Mouse (Mus musculus): ENCODE measurements around the gene Ankrd54. TPM values are rescaled to one million over a fixed set of nuclear protein-coding genes. Genes with fewer than 3 reads are reported as not detected.

Ankrd54 gene
- 49.7 and 51.8 TPM in 2 replicates for polyA plus RNA-seq (2015; fragmentation: Nextera tagmentation; extraction: Ambion mirVana)

DNA sequence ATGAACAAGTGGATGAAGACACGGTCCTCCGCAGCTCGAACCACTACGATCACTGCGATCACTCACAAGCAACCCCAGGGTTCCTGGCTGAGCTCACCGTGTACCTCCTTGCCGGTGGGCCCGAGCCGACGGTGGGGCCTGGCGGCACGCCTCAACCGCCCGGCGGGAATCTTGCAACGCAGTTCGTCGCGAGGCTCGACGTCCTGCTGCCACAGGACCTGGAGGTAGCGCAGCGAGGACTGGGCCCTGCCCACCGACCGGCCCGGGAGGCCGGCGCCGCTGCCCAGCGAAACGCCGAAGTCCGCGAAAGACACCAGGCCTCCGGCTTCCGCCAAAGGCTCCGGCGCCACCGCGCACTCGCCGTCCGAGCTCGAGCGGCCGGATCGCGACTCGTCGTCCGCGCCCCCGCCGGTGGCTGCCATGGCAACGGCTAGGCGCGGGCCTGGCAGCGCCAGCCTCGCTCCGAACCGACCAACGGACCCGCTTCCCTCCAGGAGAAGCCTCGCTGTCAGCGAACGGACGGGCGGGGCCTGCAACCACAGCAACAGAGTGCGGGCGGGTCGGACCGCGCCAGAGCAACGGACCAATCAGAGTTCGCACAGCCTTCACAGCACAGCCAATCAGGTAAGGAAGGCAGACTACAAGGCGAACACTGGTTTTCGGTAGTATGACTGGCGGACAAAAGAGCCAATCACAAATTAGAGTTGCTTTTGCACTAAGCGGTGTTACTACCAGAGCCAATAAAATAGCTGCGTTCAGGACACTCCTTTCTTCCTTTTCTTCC is at the start of gene Ankrd54:
TSS of gene Ankrd54 (minus strand) at position 518 of the 784 bp plus-strand sequence.
- peak; percentile 99 for ATAC-seq (ENCODE audit: insufficient read depth, low FRiP score, low read depth)
- H3K4me2 ChIP-seq: peak within 1 kb of the TSS; percentile 81
- H3K9me3 ChIP-seq: no peaks in the 10 kb centered on the region
- H3K27ac ChIP-seq: peak within 1 kb of the TSS; percentile 72
- peaks cover 19% of the 10 kb centered on the region for H3K36me3 ChIP-seq
- WGBS: under 1% methylated on average over 80 of the region's 80 CpGs
- peak within 1 kb of the TSS; percentile 96 for H3K4me3 ChIP-seq (replicated peaks)
- H3K27me3 ChIP-seq (replicated peaks): no peaks in the 10 kb centered on the region
- H3K9ac ChIP-seq: peak within 1 kb of the TSS; percentile 79
- H3K4me1 ChIP-seq: peaks cover 32% of the 10 kb centered on the region

DNA sequence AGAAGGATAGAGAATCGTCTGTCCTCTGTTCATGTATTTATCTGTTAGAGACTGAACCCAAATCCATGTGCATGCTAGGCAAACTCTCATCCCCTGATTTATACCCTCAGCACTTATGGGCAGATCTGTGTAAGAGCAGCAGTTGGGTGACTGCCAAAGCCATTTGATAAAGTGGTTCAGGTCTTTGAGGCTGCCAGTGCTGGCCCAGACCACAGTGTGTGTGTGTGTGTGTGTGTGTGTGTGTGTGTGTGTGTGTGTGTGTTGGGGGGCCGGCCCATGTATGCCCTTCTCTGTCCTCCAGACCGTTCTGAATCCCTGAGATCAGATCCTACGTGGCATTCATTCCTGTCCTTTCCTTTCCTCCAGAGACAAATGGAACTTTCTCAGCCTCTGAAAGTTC is 49.1 kb upstream of the Ankrd54 start:
- Histone ChIP-seq H3K9me3 (no peaks in the 10 kb centered on the region), H3K4me2 (peak overlapping the region; percentile 95), H3K27me3 (replicated peaks) (no peaks in the 10 kb centered on the region), H3K4me1 (peaks cover 29% of the 10 kb centered on the region), H3K4me3 (replicated peaks) (peak overlapping the region; percentile 95; the same call in 1 of the 2 replicates), H3K9ac (no peak overlapping the region), H3K27ac (peak overlapping the region; percentile 23; the same call in 1 of the 2 replicates), H3K36me3 (0 out of 2 replicates have a peak, but pooled peaks cover 7% of the 10 kb centered on the region)
- ATAC-seq (ENCODE audit: insufficient read depth, low FRiP score, low read depth): no peak
- 41% methylated on average over 4 of the region's 4 CpGs for WGBS

DNA sequence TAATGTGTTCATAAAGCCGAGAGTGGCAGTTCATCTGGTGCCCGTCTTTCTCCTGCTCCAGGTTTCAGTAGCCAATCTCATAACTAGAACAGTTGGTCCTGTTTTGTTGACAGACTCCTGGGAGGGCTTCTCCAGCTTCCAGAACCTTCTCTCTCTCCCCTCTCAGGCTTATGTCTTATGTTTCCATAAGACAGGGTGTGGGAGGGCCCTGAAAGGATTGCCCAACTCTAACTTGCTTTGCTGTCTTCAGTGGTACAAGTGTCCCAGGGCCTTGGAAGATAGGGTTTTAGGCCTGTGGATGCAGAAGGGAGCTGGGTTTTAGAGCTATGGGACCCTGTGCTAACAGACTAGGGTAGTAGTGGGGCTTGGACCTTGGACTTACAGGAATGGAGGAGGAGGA is 47.8 kb upstream of the Ankrd54 start:
- 0 out of 2 replicates have a peak, but pooled peaks cover 7% of the 10 kb centered on the region for H3K36me3 ChIP-seq
- no peaks in the 10 kb centered on the region for H3K27me3 ChIP-seq (replicated peaks)
- H3K4me3 ChIP-seq (replicated peaks): peak overlapping the region; percentile 95
- peaks cover 29% of the 10 kb centered on the region for H3K4me1 ChIP-seq
- peak overlapping the region; percentile 19; the same call in 1 of the 2 replicates for H3K9ac ChIP-seq
- ATAC-seq (ENCODE audit: insufficient read depth, low FRiP score, low read depth): no peak
- no peaks in the 10 kb centered on the region for H3K9me3 ChIP-seq
- WGBS: 71% methylated on average over 2 of the region's 2 CpGs
- H3K27ac ChIP-seq: no peak overlapping the region; the same call in 1 of the 2 replicates
- H3K4me2 ChIP-seq: peak overlapping the region; percentile 95

DNA sequence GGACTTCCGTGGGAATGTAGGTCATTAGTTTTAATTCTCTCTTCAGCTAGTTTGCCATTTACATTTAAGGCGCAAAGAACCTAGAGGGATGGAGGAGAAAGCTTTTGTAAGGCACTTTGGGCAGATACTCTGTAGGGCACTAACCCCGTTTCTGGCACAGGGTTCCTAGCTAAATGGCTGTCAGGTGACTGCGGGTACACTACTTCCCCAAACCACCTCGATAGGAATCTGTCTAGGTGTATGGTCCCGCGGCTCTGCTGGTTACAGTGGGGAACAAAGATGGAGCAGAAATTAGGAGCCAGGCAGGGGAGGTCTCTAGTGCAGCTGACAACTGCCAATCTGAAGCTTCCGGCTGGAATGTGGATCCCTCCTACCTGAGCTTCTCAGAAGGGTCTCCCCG is 47.3 kb upstream of the Ankrd54 start:
- no peak for ATAC-seq (ENCODE audit: insufficient read depth, low FRiP score, low read depth)
- Histone ChIP-seq H3K9ac (peak overlapping the region; percentile 96), H3K27me3 (replicated peaks) (no peaks in the 10 kb centered on the region), H3K4me3 (replicated peaks) (peak overlapping the region; percentile 95), H3K27ac (peak overlapping the region; percentile 90), H3K4me2 (peak overlapping the region; percentile 95), H3K9me3 (no peaks in the 10 kb centered on the region), H3K4me1 (peaks cover 29% of the 10 kb centered on the region), H3K36me3 (0 out of 2 replicates have a peak, but pooled peaks cover 5% of the 10 kb centered on the region)
- 22% methylated on average over 9 of the region's 9 CpGs for WGBS

DNA sequence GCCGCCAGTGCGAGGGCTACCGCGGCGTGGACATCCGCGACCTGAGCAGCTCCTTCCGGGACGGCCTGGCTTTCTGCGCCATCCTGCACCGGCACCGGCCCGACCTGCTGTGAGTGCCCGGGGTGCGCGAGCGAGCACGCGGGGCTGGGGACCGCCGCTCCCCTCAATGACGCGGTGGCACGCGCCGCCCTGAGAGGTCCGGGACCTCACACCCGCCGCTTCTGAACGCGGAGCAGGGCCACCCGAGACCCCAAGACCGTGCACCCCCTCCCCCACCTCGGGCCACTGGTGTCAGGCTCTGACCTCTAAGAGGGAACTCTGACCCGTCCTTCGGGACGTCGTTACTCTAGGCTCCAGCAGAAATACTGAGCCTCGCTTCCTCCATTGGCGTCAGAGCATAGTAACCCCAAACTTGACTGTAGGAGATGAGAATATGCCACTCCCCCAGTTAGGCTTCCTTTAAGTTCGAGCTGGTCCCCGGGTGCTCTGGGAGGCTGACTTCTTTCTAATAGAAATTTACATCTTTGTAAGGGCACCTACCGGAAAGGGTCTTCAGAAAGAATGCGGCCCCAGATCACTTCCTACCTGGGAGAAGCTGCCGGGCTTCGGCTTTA is 46.7 kb upstream of the Ankrd54 start:
- Histone ChIP-seq H3K27me3 (replicated peaks) (no peaks in the 10 kb centered on the region), H3K9ac (peak overlapping the region; percentile 96), H3K4me2 (peak overlapping the region; percentile 95), H3K9me3 (no peaks in the 10 kb centered on the region), H3K4me1 (peaks cover 29% of the 10 kb centered on the region), H3K36me3 (no peaks in the 10 kb centered on the region), H3K4me3 (replicated peaks) (peak overlapping the region; percentile 95), H3K27ac (peak overlapping the region; percentile 90)
- under 1% methylated on average over 46 of the region's 46 CpGs for WGBS
- peak; percentile 51 for ATAC-seq (ENCODE audit: insufficient read depth, low FRiP score, low read depth)

DNA sequence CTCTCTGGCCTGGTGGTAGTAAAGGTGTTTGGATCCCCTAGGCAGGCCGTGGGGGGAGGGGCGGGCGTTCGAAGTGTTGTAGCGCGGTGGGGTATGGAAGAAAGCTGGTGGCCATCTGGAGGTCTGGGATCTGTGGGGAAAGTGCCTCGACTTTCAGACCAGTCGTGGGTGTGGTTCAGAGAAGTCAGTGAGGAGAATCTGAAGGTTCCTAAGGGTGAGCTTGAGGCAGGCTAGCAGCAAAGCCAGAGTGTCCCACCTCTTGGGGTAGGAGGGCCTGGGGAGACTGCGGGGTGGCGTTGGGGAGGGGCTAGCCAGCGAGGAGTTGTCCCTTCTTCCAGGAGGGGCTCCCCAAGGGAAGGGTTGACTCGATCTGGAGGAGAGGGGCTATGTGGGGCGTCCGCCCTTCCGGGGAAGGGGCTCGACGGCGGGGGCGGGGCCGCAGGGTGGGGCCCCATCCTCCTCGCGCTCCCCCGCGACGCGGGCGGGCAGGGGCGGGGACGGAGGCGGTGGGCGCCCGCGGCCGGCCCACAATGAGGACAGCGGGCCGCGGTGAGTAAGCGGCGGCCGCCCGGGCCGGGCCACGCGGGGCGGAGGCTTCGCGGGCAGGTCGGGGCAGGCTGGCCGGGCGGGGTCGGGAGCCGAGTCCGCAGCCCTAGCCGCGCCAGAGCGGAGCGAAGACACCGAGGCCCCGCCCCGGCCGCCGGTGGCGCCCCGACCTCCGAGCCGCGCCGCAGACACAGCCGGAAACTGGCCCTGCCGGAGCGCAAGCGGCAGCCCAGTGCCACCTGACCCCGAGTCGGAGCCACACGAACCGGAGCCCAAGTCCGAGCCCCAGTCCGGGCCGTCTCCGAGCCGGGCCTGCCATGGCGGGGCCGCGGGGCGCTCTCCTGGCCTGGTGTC is 46.0 kb upstream of the Ankrd54 start, which contains the start of gene Micall1:
TSS of gene Micall1 (plus strand) at position 478 of the 900 bp plus-strand sequence.
- Histone ChIP-seq H3K4me2 (peak within 1 kb of the TSS; percentile 95), H3K36me3 (no peaks in the 10 kb centered on the region), H3K27me3 (replicated peaks) (no peaks in the 10 kb centered on the region), H3K9me3 (no peaks in the 10 kb centered on the region), H3K9ac (peak within 1 kb of the TSS; percentile 96), H3K4me1 (peaks cover 29% of the 10 kb centered on the region), H3K27ac (peak within 1 kb of the TSS; percentile 90), H3K4me3 (replicated peaks) (peak within 1 kb of the TSS; percentile 95)
- ATAC-seq (ENCODE audit: insufficient read depth, low FRiP score, low read depth): peak; percentile 82
- under 1% methylated on average over 34 of the region's 85 CpGs for WGBS

DNA sequence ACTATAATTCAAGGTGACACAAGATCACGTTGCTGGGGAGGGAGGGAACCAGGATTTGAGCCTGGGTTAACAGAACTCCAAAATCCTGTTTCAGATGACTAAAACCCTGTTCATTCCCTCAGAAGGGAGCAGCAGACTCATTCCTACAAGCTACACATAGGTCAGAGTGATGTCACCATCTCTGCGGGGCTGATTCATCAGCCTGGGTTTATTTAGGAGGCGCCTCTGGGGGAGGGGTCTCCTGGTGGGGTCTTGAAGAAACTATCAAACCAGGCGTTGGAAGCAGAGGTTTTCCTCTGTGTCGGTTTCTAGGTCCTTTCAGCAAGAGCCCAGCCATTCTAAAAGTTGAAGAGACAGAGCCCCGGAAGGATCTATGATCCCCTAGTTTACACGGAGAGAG is 45.3 kb upstream of the Ankrd54 start:
- Histone ChIP-seq H3K4me1 (peaks cover 29% of the 10 kb centered on the region), H3K9me3 (no peaks in the 10 kb centered on the region), H3K9ac (no peak overlapping the region; the same call in 1 of the 2 replicates), H3K27ac (peak overlapping the region; percentile 90), H3K4me2 (peak overlapping the region; percentile 95), H3K4me3 (replicated peaks) (peak overlapping the region; percentile 95), H3K27me3 (replicated peaks) (no peaks in the 10 kb centered on the region), H3K36me3 (no peaks in the 10 kb centered on the region)
- no peak for ATAC-seq (ENCODE audit: insufficient read depth, low FRiP score, low read depth)
- 20% methylated on average over 7 of the region's 7 CpGs for WGBS

DNA sequence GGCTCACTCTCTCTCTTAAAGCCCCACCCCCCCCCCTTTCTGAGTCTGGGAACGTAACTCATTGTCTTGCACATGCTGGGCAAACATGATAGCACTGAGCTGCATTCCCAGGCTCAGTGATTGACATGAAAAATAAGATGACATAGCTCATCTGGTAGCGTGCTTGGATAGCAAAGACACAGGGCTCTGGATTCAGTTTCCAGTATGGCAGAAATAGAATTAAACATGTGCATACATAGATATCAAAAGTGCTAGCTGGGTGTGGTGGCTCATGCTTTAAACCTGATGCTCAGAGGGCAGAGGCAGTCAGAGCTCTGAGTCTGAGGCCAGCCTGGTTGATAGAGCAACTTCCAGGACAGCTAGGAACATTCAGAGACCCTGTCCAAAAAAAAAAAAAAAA is 43.1 kb upstream of the Ankrd54 start:
- no peak overlapping the region for H3K27ac ChIP-seq
- no peak overlapping the region for H3K4me2 ChIP-seq
- no peaks in the 10 kb centered on the region for H3K27me3 ChIP-seq (replicated peaks)
- H3K4me3 ChIP-seq (replicated peaks): no peak overlapping the region
- H3K9me3 ChIP-seq: no peaks in the 10 kb centered on the region
- H3K36me3 ChIP-seq: no peaks in the 10 kb centered on the region
- no peak overlapping the region for H3K9ac ChIP-seq
- peaks cover 22% of the 10 kb centered on the region for H3K4me1 ChIP-seq
- 52% methylated on average over 2 of the region's 2 CpGs for WGBS
- ATAC-seq (ENCODE audit: insufficient read depth, low FRiP score, low read depth): no peak

DNA sequence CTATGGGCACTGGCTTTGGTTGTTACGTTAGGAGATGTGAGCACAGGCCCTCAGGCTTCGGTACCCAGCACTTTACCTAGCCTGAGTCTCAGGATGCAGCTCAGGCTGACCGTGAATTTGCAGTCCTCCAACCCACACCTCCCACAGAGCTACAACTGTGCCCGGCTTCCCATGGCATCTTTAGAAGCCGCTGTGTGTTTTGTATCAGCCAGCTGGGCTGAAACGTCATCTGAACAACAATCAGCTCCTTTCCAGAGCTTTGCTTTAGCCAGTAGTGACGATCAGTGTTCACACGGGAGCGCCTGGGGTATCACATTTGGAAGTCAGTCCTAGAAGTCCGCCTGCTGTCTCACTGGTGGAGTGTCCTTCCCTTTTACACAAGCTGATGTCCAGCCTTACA is 40.6 kb upstream of the Ankrd54 start:
- no peak overlapping the region for H3K27ac ChIP-seq
- no peaks in the 10 kb centered on the region for H3K36me3 ChIP-seq
- H3K4me3 ChIP-seq (replicated peaks): no peak overlapping the region
- no peaks in the 10 kb centered on the region for H3K27me3 ChIP-seq (replicated peaks)
- H3K4me2 ChIP-seq: no peak overlapping the region
- 79% methylated on average over 10 of the region's 10 CpGs for WGBS
- H3K9me3 ChIP-seq: no peaks in the 10 kb centered on the region
- no peak for ATAC-seq (ENCODE audit: insufficient read depth, low FRiP score, low read depth)
- H3K4me1 ChIP-seq: peaks cover 17% of the 10 kb centered on the region
- H3K9ac ChIP-seq: no peak overlapping the region

DNA sequence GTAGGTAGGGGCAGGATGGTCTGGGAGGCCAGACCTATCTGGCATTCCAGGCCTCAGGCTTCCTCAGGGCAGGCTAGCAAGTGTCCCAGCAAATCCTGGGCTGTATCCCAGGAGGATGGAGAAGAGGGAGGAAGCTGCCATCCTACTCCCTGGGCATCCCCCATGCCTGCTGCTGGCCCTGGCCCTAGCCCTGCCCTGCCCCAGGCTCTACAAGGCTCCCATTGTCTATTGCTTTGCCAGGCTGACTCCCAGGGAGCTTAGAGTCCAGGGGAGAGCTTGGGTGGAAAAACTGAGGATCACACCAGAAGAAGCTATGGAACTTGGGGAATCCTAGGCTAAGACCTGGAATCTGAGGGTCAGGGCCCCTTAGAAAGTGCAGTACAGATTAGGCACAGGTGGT is 38.8 kb upstream of the Ankrd54 start:
- no peak for ATAC-seq (ENCODE audit: insufficient read depth, low FRiP score, low read depth)
- no peak overlapping the region for H3K9ac ChIP-seq

DNA sequence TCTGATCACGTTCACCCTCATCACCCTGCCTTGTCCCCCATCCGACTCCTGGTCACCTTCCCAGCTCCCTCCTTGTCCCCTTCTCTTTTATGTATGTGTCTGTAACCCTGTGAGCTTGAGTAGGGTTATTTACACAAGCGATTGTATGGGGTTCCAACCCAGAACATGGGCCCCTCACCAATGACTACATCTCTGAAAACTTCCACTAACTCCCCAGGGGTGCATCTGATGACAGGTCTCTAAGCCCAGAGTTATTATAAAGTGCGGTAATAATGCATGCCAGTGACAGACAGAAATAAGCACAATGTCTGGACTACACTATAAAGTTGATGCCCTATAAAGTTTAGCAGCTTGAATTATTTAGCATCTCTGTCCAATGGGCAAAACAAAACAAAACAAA is 37.7 kb upstream of the Ankrd54 start:
- Histone ChIP-seq H3K9ac (no peak overlapping the region), H3K4me1 (peaks cover 32% of the 10 kb centered on the region), H3K4me2 (no peak overlapping the region), H3K27me3 (replicated peaks) (no peaks in the 10 kb centered on the region), H3K27ac (no peak overlapping the region), H3K36me3 (no peaks in the 10 kb centered on the region; the same call in 1 of the 2 replicates), H3K4me3 (replicated peaks) (no peak overlapping the region), H3K9me3 (no peaks in the 10 kb centered on the region)
- no peak for ATAC-seq (ENCODE audit: insufficient read depth, low FRiP score, low read depth)
- WGBS: 67% methylated on average over 4 of the region's 4 CpGs

More for the DNA sequence above, 38.8 kb upstream of the Ankrd54 start:
- no peak overlapping the region for H3K4me3 ChIP-seq (replicated peaks)
- H3K36me3 ChIP-seq: no peaks in the 10 kb centered on the region
- no peak overlapping the region for H3K27ac ChIP-seq
- H3K4me1 ChIP-seq: peaks cover 29% of the 10 kb centered on the region
- H3K27me3 ChIP-seq (replicated peaks): no peaks in the 10 kb centered on the region
- no peak overlapping the region for H3K4me2 ChIP-seq
- H3K9me3 ChIP-seq: no peaks in the 10 kb centered on the region
